Mouse (Mus musculus): ENCODE measurements around the gene Adcy9.

The Adcy9 gene

GRCm38 (mm10) chr16:4419546-4420297 lies 576 bp downstream of the Adcy9 start:
- no peak for DNase-seq (ENCODE audit: extremely low spot score, low read depth, low spot score)

DNA sequence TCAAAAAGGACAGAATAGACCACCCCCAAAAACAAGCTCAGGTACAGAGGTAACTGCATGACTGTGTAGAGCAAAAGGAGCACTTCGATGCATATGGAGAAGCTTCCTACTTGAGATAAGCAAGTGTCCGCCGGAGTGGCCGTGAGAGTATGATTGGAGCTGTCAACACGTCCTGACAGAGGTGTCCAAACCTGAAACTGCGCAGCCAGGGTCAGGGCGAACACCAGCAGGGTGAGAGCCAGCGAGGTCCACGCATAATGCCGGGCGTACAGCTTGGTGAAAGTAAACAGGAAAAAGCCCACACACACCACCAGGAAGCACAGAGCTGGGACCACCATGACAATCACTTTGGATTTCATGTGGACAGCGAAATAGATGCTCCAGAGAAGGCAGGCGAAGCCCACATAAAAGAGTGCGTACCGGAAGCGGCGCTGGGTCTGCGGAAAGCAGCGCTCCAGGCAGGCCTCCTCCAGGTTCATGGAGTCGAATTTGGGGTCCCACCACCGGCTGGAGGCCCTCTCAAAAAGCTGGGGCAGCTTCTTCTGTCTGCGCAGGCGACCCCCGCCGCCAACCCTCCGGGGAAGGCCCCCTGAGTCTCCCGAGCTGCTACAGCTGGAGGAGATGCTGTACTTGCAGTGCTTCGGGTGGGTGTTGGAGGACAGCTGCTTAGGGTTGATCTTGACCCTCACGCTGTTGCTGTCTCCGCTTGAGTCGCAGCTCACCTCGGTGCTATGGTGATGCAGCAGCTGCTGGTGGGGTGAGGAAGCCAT lies 1.3 kb downstream of the Adcy9 start:
- DNase-seq (ENCODE audit: extremely low spot score, low read depth, low spot score), result no peak

DNA sequence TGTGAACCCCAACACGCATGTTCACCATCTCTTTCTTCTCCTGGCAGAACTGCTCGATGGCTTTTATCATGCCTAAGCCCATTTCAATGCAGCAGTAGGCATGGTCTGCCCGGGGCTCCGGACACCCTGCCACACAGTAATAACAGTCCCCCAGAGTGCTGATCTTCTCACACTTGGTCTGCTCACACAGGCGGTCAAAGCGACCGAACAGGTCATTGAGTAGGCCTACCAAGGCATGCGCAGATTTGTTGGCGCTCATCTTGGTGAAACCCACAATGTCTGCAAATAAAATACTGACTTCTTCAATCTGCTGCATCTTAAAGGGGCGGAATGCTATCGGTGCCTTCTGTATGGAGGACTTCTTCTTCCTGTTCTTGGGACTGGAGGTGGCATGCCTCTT lies 2.2 kb downstream of the Adcy9 start:
- no peak for DNase-seq (ENCODE audit: extremely low spot score, low read depth, low spot score)

DNA sequence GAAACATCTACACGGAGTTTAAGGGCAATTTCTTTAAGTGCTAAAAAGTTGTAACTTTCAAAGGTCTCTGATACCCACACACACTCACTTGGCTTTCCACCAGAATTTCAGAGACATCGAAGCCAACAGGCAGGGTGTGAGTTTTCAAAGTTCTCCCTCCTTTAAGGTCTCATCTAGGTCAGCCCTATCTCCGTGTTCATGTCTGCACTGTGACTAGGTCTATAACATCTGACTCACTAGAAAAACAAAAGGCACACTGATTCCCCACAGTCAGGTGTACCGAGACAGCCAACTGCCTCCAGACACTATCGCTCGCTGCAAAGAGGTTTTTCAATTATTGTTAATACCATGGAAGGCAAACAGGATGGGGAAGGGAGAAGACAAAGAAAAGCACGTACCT lies 2.8 kb downstream of the Adcy9 start:
- no peak for DNase-seq (ENCODE audit: extremely low spot score, low read depth, low spot score)

DNA sequence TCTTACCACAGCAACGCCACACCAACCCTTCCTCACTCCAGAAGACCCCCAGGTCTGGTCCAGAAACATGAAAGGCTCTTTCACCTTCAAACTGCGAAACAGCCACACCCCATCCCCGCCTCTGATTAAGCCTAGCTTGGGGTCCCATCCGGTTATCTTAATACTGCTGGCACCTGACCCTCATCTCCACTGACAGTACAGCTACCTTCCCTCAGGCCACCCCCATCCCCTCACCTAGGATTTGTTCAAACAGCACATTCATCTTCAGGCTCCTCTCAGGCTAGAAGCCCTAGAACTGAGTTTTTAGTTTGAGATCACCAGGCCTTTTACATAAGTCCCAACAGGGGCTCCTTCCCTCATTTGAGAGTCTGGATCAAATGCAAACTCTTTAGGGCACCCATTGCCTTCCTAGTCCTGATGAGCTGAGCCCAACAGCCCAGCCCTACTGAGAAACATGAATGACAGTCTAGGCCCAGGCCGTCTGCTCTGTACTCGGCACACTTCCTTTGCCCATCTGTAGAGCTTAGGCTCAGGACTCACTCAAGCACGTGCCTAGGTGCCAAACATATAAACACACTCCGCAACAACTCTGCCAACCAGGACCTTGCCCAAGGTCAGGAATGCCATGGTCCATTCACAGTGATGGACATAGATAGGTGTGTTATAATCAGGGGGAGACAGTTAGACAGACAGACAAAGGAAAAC lies 5.3 kb downstream of the Adcy9 start:
- no peak for DNase-seq (ENCODE audit: extremely low spot score, low read depth, low spot score)

GRCm38 (mm10) chr16:4413988-4414880 lies 6.1 kb downstream of the Adcy9 start:
- DNase-seq (ENCODE audit: extremely low spot score, low read depth, low spot score), result no peak

- DNase-seq (ENCODE audit: extremely low spot score, low read depth, low spot score), result no peak
These were observed 7.0 kb downstream of the Adcy9 start for GRCm38 (mm10) chr16:4413301-4413700.

- DNase-seq (ENCODE audit: extremely low spot score, low read depth, low spot score), result no peak
These were observed 8.0 kb downstream of the Adcy9 start for GRCm38 (mm10) chr16:4412298-4412697.

DNA sequence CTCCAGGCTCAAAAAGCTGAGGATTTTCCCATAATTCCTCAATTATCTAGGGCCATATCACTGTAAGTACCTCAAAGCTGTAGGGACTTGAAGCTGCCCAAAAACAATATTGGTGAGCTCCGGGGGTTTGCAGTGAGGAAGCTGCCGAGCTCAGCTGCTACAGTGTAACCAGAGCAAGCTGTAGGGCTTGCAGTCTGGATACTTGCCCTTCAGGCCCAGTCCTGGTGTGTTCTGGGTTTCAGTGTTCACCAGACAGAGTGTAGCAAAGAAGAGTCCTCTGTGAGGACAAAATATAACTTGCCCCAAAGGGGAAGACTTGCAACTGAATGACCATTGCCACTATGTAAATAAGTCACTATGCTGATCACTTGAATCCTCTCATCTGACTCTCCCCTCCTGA lies 9.0 kb downstream of the Adcy9 start:
- DNase-seq (ENCODE audit: extremely low spot score, low read depth, low spot score), result no peak

- no peak for DNase-seq (ENCODE audit: extremely low spot score, low read depth, low spot score)
These were observed 12.8 kb downstream of the Adcy9 start for GRCm38 (mm10) chr16:4407536-4407935.

DNA sequence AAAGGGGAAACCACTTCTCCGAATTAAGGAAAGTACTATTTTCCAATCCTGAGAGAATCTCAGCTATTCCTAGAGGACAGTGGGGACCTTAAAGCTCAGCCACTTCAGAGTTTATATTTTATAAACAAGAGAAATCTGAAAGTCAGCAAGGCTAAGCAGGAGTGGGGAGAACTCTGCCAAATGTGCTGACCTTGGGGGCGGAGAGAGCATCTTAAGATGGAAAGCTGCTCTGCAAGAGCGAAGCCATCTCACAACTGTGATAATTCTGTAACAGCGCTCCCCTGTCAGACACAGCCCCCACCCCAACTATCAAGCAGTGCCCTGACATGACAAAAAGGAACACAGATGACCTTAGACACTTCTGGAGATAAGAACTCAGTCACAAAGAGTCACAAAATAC lies 13.6 kb downstream of the Adcy9 start:
- DNase-seq (ENCODE audit: extremely low spot score, low read depth, low spot score), result no peak

DNA sequence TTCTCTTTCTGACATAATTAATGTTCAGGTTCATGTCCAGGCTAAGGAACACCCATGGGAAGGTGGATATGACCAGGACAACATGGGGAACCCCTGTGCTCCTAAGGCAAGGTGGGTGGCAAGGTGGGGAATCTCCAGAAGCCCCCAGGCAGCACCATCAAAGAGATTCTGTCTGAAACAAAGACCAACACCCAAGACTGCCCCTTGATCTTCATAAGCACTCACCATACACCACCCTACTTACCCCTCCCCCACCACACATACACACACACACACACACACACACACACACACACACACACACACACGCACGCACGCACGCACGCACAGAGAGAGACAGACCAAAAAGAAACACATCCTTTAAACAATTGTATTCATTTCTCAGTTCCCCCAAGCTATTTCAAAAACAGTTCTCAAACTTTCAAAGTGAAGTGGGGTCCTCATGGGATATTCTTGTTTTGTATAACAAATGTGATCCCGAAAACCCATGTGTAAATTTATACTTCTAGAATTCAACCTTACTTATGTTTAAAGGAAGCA lies 14.2 kb downstream of the Adcy9 start:
- no peak for DNase-seq (ENCODE audit: extremely low spot score, low read depth, low spot score)

DNA sequence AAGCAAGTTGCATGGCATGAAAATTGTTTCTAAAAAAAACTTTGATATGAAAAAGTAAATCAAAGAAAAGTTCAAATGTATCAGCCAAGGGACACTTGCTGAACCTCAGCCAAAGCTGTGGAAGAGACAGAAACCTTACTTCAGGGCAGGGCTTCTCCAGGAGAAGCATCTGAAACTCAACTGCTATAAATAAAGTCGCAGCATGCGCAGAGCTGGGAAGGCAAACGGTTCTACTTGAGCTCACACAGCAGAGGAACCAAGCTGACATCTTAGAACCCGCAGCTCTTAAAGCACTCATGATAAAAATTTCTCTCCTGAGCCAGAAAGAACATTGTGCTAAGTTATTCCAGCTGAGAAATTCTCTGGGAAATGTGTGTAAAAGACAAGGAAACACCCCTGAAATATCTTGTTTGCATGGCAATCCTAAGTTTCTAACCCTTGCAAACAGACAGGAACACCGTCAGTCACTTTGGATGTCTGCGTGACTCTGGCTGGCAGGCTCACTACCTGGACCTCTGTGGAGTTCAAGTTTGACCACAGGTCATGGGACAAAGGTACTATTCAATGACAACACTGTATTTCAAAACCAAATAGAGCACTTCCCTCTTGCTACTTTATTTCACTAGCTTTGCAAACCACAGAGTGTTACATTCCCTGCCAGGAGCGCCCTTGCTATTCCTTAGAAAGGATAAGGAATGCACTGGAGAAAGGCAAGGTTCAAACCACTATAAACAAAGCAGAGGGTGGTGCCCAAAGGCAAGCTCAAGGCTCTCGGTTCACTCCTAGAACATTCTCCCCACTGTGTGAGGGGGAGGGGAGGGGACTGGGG lies 15.2 kb downstream of the Adcy9 start:
- DNase-seq (ENCODE audit: extremely low spot score, low read depth, low spot score), result no peak

GRCm38 (mm10) chr16:4401109-4401508 lies 19.2 kb downstream of the Adcy9 start:
- DNase-seq (ENCODE audit: extremely low spot score, low read depth, low spot score), result no peak

DNA sequence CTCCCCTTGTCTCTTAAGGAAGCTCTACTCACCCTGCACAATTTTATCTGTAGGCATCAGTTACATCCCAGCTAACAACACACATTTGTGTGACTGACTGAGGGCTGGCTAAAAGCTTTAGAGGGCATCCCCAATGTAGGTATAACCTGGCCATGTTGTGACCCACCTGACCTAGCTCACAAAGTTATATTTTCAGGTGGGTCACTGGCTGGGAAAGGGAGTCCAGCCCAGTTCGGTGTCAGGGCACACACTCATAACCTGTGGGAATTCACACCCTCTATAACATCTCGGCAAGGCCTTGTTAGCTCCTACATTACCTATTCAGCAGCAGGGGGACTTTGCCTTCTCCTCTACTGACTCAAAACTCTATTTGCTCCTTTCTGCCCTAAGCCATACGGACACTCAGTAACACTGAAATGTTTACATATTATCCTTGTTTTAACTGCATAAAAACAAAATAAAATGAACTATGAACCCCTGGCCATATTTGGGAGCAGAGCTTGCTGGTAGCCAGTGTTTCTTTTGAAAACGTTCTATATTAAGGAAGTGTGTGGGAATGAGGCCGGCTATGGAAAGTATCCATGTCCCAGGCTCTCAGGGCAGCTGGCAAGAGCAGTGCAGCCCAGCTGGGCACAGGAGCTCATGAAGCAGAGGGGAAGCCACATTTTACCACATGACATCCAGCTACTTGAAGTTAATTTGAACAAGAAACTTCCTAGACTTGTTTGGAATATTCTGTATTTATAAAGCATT lies 20.7 kb downstream of the Adcy9 start:
- no peak for DNase-seq (ENCODE audit: extremely low spot score, low read depth, low spot score)

DNA sequence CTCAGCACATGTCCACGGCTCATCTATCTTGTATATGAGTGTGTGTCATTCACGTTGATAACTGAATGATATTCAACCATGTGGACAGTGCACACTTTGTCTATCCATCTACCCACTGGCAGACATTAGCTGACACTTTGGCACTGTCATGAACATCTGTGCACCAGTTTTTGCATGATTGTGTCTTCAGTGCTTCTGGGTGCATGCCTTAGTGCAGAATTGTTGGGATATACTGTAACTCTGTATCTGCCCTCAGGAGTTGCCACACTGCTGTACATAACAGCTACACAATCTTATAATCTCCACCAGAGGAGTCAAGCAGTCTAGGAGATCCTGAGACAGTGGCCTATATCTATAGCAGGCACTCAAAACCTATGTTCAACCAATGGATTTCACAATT lies 21.5 kb downstream of the Adcy9 start:
- no peak for DNase-seq (ENCODE audit: extremely low spot score, low read depth, low spot score)

- no peak for DNase-seq (ENCODE audit: extremely low spot score, low read depth, low spot score)
These were observed 22.7 kb downstream of the Adcy9 start for GRCm38 (mm10) chr16:4397636-4398035.

- no peak for DNase-seq (ENCODE audit: extremely low spot score, low read depth, low spot score)
These were observed 24.5 kb downstream of the Adcy9 start for GRCm38 (mm10) chr16:4395687-4396341.
